Mouse (Mus musculus): ENCODE measurements around the gene Tnk1. TPM values are rescaled to one million over a fixed set of nuclear protein-coding genes. Genes with fewer than 3 reads are reported as not detected.

The Tnk1 gene
- polyA plus RNA-seq, 1 experiment from 2014 or later, result 12.9 TPM

DNA sequence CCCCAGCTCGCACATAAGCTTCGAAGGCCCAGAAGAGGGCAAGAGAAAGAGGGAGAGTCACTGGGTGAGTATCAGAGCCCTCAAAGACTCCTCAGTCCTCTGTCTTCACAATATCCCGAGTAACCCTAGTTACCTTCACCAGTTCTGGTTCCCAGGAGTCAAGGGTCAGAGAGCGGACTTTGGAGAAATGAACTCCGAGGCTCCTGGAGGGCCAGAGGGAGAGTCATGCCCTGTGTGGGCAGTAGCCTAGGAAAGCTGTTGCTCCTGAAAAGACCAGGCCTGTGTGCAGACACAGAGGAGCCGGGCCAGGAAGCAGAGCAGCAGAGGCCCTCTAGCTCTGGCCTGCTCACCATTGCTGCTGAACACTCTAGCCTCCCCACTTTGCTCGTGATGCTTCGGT, 26.1 kb upstream of the Tnk1 start:
- Histone ChIP-seq H3K9ac (no peak overlapping the region), H3K9me3 (no peaks in the 10 kb centered on the region), H3K36me3 (no peaks in the 10 kb centered on the region), H3K4me1 (peaks cover 13% of the 10 kb centered on the region), H3K4me2 (no peak overlapping the region), H3K27ac (peak overlapping the region; percentile 46; the same call in 1 of the 2 replicates), H3K4me3 (replicated peaks) (no peak overlapping the region), H3K27me3 (replicated peaks) (no peaks in the 10 kb centered on the region)
- 74% methylated on average over 8 of the region's 8 CpGs for WGBS
- no peak for ATAC-seq (ENCODE audit: insufficient read depth, low FRiP score, low read depth)

DNA sequence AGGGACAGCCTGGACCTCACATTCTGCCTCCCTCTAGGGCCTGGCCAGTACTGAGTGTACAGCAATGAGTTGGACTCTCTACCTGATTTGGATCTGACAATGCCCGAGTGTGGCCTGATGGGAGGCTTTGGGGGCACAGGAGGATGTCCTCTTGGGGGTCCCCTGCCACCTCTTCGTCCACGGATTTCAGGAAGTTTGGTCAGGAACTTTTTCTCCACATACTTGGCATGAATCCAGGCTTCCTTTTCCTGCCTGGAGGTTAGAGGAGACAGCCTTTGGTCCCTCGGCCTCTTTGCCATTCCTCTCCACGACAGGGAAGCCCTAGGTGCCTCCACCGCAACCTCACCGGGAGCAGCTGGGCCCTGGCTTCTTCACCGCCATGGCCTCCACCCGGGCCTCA, 25.7 kb upstream of the Tnk1 start:
- no peak for ATAC-seq (ENCODE audit: insufficient read depth, low FRiP score, low read depth)
- peak overlapping the region; percentile 46; the same call in 1 of the 2 replicates for H3K27ac ChIP-seq
- H3K9me3 ChIP-seq, result no peaks in the 10 kb centered on the region
- no peak overlapping the region for H3K4me3 ChIP-seq (replicated peaks)
- no peak overlapping the region for H3K4me2 ChIP-seq
- H3K27me3 ChIP-seq (replicated peaks), result no peaks in the 10 kb centered on the region
- WGBS, result 60% methylated on average over 9 of the region's 9 CpGs
- no peak overlapping the region for H3K9ac ChIP-seq
- peaks cover 17% of the 10 kb centered on the region for H3K4me1 ChIP-seq
- no peaks in the 10 kb centered on the region for H3K36me3 ChIP-seq

DNA sequence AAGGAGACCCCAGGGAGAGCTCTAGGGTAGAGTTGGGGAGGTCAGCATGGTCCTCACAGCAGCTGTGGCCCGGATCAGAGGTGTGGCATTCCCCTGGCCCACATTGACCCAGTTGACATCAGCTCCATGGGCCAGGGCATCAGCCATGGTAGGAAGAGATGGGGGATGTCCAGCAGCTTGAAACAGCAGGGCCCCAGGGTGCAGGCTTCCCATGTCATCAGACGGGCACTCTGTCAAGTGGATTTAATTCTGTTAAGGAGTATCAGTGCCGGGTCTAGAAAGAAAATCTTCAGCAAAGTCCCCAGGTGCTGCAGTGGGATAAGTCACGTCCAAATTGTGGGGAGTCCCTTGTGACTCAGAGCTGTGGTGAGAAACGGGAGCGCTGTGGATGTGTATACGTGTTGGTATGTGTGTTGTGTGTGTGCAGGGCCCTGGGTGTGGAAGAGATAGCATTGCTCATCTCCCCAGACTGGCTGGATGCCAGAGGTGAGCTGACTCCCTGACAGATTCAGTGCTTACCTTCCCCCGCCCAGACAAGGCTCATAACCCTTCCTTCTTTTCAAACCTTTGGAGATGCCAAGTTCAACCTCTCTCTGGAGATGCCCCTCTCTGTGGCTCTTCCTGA, 25.1 kb upstream of the Tnk1 start:
- peak overlapping the region; percentile 46; the same call in 1 of the 2 replicates for H3K27ac ChIP-seq
- H3K27me3 ChIP-seq (replicated peaks), result no peaks in the 10 kb centered on the region
- H3K36me3 ChIP-seq, result no peaks in the 10 kb centered on the region
- no peak overlapping the region for H3K9ac ChIP-seq
- ATAC-seq (ENCODE audit: insufficient read depth, low FRiP score, low read depth), result no peak
- no peaks in the 10 kb centered on the region for H3K9me3 ChIP-seq
- peaks cover 22% of the 10 kb centered on the region for H3K4me1 ChIP-seq
- H3K4me2 ChIP-seq, result no peak overlapping the region
- 81% methylated on average over 8 of the region's 8 CpGs for WGBS
- no peak overlapping the region for H3K4me3 ChIP-seq (replicated peaks)

DNA sequence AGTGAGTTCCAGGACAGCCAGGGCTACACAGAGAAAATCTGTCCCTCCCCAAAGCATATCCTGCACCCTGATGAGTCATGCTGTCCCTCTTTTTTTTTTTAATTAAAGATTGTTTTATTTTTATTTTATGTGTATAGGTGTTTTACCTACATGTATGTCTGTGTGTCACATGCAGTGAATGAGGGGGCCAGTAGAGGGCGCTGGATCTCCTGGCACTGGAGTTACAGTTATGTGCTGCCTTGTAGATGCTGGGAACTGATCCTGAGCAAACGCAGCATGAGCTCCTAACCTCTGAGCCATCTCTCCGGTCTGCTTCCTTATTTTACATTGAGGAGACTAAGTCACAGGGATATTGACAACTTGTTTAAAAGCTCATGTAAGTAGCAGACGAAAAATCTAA, 24.5 kb upstream of the Tnk1 start:
- Histone ChIP-seq H3K9ac (no peak overlapping the region), H3K4me3 (replicated peaks) (no peak overlapping the region), H3K4me2 (no peak overlapping the region), H3K9me3 (no peaks in the 10 kb centered on the region), H3K4me1 (peaks cover 26% of the 10 kb centered on the region), H3K27ac (no peak overlapping the region), H3K27me3 (replicated peaks) (no peaks in the 10 kb centered on the region), H3K36me3 (no peaks in the 10 kb centered on the region)
- WGBS, result 63% methylated on average over 4 of the region's 4 CpGs
- no peak for ATAC-seq (ENCODE audit: insufficient read depth, low FRiP score, low read depth)

DNA sequence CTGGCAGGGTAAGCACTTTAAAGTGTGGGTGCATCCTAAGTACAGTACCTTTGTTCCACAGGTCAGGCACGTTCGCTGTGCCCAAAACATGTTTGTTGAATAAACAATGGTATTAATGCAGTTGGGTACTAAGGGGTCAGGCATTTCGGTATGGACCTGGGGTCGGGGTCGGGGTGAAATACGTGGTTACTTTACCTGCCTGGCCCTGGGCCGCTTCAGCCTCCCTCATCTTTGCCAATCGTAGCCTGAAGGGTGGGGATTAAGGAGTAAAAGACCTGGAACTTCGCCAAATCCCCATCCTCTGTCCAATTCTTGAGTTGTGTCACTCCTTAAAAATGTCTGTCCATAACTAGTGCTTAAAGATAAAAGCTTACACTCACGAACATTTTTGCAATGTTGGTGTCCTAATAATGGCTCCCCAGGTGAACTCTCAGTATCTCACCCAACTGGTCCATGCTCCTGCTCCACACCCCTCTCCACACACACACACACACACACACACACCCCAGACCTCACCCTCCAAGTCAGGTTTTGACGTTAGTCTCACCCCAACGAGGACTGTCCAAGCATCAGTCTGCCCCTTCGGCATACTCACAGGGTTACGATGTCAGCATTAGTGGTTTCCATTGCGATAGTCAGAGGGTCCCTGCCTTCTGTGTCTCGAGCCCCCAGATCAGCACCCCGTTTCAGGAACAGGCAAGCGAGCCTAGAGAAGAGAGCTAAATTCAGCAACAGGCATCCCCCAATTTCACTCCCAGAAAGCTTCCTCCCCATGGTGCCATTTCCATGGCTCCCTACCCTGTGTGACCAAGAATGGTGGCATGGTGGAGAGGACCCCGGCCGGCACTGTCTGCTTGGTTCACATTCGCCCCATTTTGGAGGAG, 23.5 kb upstream of the Tnk1 start:
- peaks cover 32% of the 10 kb centered on the region for H3K4me1 ChIP-seq
- ATAC-seq (ENCODE audit: insufficient read depth, low FRiP score, low read depth), result no peak
- H3K27me3 ChIP-seq (replicated peaks), result no peaks in the 10 kb centered on the region
- peak overlapping the region; percentile 93 for H3K27ac ChIP-seq
- no peaks in the 10 kb centered on the region for H3K9me3 ChIP-seq
- H3K4me3 ChIP-seq (replicated peaks), result peak overlapping the region; percentile 52
- H3K9ac ChIP-seq, result peak overlapping the region; percentile 53; the same call in 1 of the 2 replicates
- no peaks in the 10 kb centered on the region for H3K36me3 ChIP-seq
- peak overlapping the region; percentile 90 for H3K4me2 ChIP-seq
- 61% methylated on average over 21 of the region's 21 CpGs for WGBS

DNA sequence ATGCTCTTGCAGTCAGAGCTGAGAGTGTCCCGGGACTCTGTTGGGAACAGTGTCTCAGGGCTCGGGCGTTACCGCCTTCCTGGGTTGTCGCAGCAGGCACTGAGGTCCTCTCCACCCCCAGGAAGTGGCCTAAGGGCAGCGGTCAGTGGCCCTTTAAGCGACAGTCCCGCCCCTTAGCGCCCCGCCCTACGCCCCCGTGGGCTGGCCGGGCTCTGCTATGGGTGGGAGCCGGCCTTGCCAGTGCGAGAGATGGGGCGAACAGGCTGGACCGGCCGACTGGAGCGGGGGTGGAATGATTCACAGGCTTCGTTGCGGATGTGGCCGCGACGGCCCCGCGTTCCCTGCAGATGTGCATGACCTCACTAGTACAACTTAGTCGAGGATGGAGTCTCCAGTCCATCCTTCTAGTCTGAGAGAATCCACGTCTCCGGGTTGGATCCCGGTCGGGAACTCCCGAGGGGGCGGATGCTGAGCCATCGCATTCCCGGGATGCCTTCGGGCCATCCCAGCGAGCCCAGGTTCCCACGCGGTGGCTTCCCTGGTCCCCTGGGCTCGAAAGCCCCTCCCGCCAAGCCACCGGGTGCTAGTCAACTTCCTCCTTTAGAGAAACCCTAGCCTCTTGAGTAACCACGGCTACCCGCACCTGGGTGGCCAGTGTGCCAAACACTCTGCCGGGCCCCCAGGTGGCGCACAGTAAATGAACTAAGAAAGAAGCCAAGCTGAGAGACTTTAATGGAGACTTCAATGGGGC, 22.5 kb upstream of the Tnk1 start, which contains the start of gene Kctd11:
Gene Kctd11, minus strand, starts transcription at position 554 of the 751 bp plus-strand sequence.
- peak; percentile 89 for ATAC-seq (ENCODE audit: insufficient read depth, low FRiP score, low read depth)
- Histone ChIP-seq H3K4me1 (peaks cover 42% of the 10 kb centered on the region), H3K27ac (peak within 1 kb of the TSS; percentile 93), H3K36me3 (no peaks in the 10 kb centered on the region), H3K4me2 (peak within 1 kb of the TSS; percentile 90), H3K9ac (peak within 1 kb of the TSS; percentile 53), H3K27me3 (replicated peaks) (no peaks in the 10 kb centered on the region), H3K4me3 (replicated peaks) (peak within 1 kb of the TSS; percentile 52), H3K9me3 (no peaks in the 10 kb centered on the region)
- under 1% methylated on average over 46 of the region's 46 CpGs for WGBS

DNA sequence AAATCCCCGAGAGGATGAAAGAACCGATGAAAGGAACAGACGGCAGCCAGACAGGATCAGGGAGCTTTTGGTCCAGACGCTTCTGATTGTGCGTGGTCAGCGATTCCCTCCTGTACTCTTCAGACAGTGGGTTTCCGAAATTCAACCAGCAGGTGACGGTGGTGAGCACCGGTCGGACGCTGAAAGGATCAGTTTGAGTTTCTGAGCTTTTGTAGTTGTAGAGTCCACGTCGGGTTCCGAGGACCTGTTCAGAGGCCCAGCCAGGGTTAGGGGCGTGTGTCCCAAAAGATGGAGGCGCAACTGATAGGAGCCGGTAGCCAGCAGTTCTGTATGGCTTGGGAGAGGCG, 21.9 kb upstream of the Tnk1 start:
- H3K4me1 ChIP-seq, result peaks cover 47% of the 10 kb centered on the region
- peak overlapping the region; percentile 93 for H3K27ac ChIP-seq
- under 1% methylated on average over 18 of the region's 18 CpGs for WGBS
- no peaks in the 10 kb centered on the region for H3K27me3 ChIP-seq (replicated peaks)
- no peaks in the 10 kb centered on the region for H3K9me3 ChIP-seq
- ATAC-seq (ENCODE audit: insufficient read depth, low FRiP score, low read depth), result peak; percentile 31
- H3K36me3 ChIP-seq, result no peaks in the 10 kb centered on the region
- peak overlapping the region; percentile 52 for H3K4me3 ChIP-seq (replicated peaks)
- H3K9ac ChIP-seq, result peak overlapping the region; percentile 53; the same call in 1 of the 2 replicates
- H3K4me2 ChIP-seq, result peak overlapping the region; percentile 90

DNA sequence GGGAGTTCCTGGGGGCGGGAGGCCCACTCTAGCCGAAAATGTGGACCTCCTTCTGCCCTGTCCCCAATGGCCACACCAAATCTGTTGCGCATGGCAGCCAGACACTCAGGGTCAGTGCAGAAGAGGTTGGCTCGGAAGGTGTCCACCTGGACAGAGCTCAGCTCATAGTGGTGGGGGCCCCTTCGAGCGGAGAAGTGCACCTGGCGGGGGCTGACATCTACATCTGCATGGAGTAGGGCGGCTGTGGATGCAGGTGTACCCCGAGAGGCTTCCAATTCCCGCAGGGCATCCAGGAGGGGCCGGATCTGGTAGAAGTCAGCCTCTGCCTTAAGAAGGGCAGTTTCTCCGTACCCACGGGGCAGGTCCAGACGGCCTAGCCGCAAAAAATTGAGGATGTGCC, 21.2 kb upstream of the Tnk1 start:
- no peak for ATAC-seq (ENCODE audit: insufficient read depth, low FRiP score, low read depth)
- Histone ChIP-seq H3K4me1 (peaks cover 47% of the 10 kb centered on the region), H3K9ac (peak overlapping the region; percentile 53), H3K27ac (peak overlapping the region; percentile 93; the same call in 1 of the 2 replicates), H3K27me3 (replicated peaks) (no peaks in the 10 kb centered on the region), H3K36me3 (no peaks in the 10 kb centered on the region), H3K4me2 (peak overlapping the region; percentile 90), H3K9me3 (no peaks in the 10 kb centered on the region), H3K4me3 (replicated peaks) (peak overlapping the region; percentile 52)
- WGBS, result 53% methylated on average over 15 of the region's 15 CpGs

DNA sequence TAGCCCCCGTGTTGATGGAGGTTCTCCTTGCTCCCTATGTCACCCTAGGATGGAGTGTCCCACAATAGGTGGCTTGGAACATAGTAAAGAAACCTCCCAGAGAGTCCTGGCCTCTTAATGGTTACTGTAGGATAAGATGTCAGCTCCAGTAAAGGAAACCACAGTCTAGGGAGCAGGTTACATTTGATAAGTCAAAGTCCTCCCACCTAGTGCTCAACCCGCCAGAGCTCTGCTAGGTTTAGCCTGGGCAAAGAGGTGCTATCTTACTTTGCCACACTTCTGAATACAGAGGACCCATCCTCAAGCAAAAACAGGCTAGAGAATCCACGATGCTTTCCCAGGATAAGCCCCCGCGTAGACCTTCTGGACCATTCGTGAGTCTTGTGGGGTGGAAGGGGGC, 20.4 kb upstream of the Tnk1 start:
- WGBS, result 81% methylated on average over 6 of the region's 6 CpGs
- Histone ChIP-seq H3K27ac (0 out of 2 replicates have a peak overlapping the region, but pooled peaks have one; percentile 9), H3K4me3 (replicated peaks) (peak overlapping the region; percentile 52; the same call in 1 of the 2 replicates), H3K4me2 (peak overlapping the region; percentile 90), H3K9me3 (no peaks in the 10 kb centered on the region), H3K36me3 (no peaks in the 10 kb centered on the region), H3K27me3 (replicated peaks) (no peaks in the 10 kb centered on the region), H3K4me1 (peaks cover 47% of the 10 kb centered on the region), H3K9ac (no peak overlapping the region)
- ATAC-seq (ENCODE audit: insufficient read depth, low FRiP score, low read depth), result no peak

DNA sequence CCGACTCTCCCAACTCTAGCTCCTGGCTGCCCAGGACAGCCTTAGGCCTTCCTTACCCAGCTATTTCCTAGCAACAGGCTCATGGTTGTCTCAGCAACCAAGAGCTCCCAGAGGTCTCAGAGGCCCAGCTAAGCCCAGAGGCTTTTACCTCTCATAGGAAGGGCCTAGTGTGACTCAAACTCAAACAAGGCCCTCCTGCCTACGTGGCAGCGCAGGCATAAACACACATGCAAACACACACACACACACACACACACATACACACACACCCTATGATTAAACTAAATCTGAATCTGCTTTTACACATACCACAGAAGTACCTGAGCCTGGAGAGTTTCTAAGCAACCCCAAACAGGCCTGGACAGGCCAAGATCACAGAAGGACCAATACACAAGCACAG, 19.9 kb upstream of the Tnk1 start:
- Histone ChIP-seq H3K9ac (no peak overlapping the region), H3K27ac (no peak overlapping the region), H3K9me3 (no peaks in the 10 kb centered on the region), H3K4me2 (peak overlapping the region; percentile 90), H3K36me3 (no peaks in the 10 kb centered on the region), H3K27me3 (replicated peaks) (no peaks in the 10 kb centered on the region), H3K4me1 (peaks cover 47% of the 10 kb centered on the region), H3K4me3 (replicated peaks) (0 out of 2 replicates have a peak overlapping the region, but pooled peaks have one; percentile 3)
- WGBS, result 71% methylated on average over 3 of the region's 3 CpGs
- ATAC-seq (ENCODE audit: insufficient read depth, low FRiP score, low read depth), result no peak

DNA sequence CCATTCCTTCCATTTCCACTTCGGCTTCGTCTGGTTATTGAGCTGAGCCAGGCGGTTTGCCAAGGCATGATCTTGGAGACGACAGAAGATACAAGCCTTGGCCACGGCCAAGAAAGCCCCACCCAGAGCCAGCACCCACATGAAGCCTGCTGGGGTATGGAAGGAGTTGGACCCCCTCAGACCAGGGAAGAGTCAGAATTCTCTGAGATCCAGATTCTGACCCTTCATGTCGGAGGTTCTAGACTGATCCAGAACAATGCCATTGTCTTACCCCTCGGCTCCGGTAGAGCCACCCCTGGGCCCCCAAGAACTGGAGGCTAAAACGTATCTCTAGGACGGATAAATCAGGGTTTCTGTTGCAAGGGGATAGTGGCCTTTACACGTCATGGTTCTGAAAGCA, 19.3 kb upstream of the Tnk1 start, which contains the start of gene Tmem95:
Gene Tmem95, minus strand, starts transcription at position 141 of the 400 bp plus-strand sequence.
- 82% methylated on average over 11 of the region's 11 CpGs for WGBS
- no peaks in the 10 kb centered on the region for H3K9me3 ChIP-seq
- H3K4me2 ChIP-seq, result peak within 1 kb of the TSS; percentile 90
- no peak within 1 kb of the TSS for H3K9ac ChIP-seq
- ATAC-seq (ENCODE audit: insufficient read depth, low FRiP score, low read depth), result no peak
- H3K4me1 ChIP-seq, result peaks cover 47% of the 10 kb centered on the region
- peak within 1 kb of the TSS; percentile 3; the same call in 1 of the 2 replicates for H3K4me3 ChIP-seq (replicated peaks)
- H3K27ac ChIP-seq, result peak within 1 kb of the TSS; percentile 72
- H3K27me3 ChIP-seq (replicated peaks), result no peaks in the 10 kb centered on the region
- H3K36me3 ChIP-seq, result no peaks in the 10 kb centered on the region
